Mouse (Mus musculus) mature B cell (primary cell): ENCODE data around the gene Flt3l.
"Not testable (repeated sequence)": the region's sequence is repeated elsewhere in the genome, so short reads cannot be mapped to it uniquely, and the experiment has no call there.

Experiments
- in situ Hi-C: fragments of 300-500 bp; cut with MboI; formaldehyde crosslinking; loops from 2 replicates; pipeline ENCODE4 v1.14.3; 2019

Flt3l gene

DNA sequence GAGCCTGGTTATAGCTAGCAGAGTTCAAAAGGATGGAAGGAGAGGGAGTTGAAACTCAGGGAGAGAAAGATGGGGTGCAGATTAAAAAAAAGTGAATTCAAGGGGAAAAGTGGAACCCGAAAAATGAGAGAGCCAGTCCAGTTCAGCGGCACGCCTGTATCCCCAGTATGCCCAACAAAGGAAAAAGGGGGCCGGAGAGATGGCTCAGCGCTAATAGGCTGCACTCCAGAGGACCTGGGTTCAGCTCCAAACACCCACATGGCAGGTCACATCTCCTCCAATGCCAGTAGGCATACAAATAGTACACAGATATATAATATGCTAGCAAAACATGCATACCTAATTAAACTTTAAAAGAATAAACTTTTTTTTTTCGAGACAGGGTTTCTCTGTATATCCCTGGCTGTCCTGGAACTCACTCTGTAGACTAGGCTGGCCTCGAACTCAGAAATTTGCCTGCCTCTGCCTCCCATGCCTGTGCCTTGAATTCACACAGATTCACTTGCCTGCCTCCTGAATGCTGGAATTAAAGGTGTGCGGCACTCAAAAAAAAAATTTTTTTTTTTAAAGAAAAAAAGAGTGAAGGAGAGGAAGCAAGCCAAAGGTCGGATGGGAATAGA is 26.9 kb upstream of the Flt3l start:
- in situ Hi-C loops = no loop called here

DNA sequence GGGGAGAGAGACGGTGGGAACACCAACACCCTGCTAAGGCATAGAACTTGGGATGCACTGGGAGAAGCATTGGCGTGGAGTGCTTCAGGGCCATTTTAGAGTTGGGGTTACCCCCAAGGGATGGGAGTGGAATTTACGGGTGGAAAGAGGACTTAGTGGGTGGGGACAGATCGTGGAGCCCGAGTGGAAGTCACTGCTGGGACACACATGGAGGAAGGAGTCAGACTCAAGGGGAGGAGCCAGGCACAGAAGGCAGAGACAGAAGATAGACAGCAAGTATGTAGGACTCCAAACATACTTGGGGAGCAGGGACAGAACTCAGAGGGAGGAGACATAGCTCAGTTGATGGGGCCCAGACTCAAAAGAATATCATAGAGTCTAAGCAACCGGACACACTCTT is 26.3 kb upstream of the Flt3l start:
- in situ Hi-C loops = no loop called here

DNA sequence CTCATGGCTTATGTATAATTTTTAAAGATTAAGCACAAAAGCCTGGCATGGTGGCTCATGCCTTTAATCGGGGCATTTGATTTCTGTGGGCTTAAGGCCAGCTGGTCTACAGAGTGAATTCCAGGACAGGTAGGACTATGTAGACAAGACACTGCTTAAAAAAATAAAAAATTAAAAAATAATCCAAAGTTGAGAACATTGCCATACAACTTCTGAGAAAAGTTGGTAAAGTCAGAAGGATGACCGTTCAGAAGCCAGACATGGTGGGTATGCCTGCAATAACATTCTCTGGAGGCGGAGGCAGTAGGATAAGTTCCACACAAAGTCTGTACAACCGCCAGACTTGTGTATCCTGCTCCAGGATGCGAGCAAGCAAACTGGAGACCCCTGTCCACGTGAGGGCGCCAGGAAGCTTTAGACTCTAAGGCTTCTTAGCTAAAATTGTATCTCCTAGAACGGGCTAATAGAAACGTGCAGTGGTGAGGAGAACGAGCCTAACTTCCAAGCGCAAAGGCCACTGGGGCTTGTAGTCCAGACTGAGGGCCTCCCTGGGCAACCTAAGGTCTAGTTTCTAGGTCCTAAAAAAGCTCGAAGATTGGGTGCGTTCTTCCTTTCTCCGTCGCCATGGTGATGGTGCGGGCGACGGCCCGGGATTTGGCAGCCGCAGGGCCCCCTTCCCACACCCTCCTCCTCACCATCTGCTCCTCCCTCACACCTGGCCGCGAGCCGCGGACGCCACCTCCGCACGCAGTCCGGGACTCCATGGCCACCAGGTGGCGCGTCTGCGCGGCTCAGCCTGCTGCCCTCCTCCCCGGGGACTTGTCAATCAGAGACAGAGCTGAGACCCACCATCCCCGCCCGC is 25.6 kb upstream of the Flt3l start:
- in situ Hi-C loops = no loop called here

DNA sequence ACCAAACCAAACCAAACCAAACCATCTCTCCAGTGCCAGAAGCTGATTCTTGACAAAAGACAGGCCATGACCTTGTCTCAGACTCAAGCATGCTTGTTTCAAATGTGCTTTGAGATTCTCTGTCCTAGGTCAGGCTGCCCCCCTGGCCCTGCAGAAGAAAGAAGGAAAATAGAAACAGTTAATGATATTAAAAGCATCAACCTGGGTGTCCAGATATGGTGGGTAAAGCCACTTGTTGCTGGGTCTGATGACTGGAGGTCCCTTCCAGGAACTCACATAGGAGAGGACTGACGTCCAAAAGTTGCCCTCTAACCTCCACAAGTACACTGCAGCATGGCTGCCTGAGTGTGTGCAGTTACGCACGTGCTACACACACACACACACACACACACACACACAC is 24.6 kb upstream of the Flt3l start:
- in situ Hi-C loops = no loop called here

DNA sequence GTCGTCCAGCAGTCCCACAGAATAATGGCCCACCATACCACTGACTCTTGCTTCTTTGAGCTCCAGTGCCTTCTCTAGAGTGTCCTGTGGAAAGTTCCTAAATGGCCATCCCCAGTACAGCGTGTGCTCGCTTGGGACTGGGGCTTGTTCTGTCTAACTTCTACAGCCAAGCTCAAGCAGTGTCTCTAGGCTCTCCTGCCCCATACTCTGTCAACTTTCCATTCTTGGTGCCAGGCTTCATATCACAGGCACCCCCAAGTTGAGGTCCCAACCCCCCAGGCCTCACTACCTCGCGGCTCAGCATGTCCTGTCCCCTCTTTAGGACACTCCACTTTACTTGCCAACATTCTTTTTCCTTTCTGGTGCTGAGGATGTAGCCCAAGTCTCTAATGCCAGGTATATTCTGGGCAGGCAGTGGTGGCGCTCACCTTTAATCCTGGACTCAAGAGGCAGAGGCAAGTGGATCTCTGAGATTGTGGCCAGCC is 24.1 kb upstream of the Flt3l start:
- in situ Hi-C loops = no loop called here

DNA sequence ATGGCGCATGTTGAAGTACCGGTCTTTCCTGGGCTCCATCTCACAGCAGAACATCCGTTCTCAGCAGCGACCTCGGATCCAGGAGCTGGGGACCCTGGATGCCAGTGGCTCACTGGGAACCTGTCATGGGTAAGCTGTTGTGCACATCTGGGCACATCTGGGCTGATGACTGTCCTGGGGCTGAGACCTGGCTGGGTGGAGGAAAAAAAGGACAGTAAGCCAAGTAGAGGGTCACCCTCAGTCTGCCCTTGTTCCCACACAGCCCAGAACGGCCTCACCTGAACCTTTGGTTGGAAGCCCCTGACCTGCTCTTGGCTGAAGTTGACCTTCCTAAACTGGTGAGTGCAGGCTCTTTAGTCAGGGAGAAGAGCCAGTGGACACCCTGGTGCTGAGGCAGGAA is 22.8 kb upstream of the Flt3l start:
- in situ Hi-C loops = no loop called here

DNA sequence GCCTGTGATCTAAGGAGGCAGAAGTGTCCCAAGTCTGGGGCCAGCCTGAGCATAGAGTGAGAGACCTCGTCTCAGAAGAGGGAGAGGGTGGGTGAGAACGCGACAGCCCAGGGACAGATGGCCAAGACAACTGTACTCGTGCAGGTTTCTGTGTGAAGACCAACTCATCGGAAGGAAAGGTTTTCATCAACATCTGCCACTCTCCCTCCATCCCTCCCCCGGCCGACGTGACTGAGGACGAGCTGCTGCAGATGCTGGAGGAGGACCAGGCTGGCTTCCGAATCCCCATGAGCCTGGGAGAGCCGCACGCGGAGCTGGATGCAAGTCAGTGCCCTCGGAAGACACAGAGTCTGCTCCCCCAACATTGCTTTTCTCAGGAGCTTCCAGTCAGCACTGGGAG is 21.2 kb upstream of the Flt3l start:
- in situ Hi-C loops = no loop called here

DNA sequence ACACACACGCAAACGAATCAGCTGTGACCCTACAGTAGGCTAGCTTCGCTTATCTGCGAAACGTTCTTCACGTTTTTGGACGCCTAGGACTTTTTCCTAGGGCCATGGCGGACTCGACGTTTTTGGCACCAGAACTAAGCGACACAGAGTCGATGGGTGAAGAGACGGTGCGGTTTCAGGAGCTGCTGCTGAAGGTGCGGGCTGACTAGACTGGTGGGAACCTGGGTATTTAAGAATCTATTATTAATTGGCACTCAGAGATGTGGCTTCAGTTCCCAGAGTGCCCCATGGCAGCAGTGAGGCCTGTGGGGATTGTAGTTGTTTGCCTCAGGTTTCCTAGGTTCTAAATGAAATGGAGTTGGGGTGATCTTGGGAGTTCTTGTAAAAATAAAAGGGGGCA is 20.0 kb upstream of the Flt3l start:
- in situ Hi-C loops = no loop called here

DNA sequence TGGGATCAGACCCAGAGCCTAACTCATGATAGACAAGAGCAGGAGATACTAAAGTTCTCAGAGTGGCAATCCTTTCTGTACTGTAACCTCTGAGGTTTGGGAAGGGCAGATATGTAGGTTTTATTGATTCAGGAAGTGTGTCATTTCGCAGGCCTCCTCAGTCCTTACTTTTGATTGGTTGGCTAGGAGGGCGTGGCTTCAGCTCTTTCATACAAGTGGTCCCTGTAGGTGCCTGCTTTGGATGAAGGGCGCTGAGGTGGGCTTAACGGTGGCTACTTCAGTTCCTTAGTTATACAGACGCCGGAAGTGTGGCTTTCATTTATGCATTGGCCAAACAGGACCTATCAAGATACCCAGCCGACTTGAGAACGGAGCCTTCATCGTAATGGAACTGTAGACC is 19.4 kb upstream of the Flt3l start:
- in situ Hi-C loops = no loop called here

DNA sequence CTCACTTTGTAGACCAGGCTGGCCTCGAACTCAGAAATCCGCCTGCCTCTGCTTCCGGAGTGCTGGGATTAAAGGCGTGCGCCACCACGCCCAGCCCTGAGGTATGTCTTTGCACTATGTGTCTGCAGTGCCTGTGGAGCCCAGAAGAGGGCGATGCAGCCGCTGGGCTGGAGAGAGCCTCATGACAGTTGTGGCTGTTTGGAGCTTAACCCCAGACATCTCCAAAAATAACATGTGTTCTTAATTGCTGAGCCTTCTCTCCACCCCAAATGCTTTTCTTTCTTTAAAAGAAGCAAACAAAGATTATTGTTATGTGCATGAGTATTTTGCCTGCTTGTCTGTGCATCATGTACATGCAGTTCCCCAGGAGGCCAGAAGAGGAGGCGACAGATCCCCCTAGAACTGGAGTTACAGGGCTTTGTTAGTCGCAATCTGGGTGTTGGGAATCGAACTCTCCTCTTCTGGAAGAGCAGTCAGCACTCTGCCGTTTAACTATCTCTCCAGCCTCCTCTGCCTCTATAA is 18.8 kb upstream of the Flt3l start:
- in situ Hi-C loops = no loop called here

DNA sequence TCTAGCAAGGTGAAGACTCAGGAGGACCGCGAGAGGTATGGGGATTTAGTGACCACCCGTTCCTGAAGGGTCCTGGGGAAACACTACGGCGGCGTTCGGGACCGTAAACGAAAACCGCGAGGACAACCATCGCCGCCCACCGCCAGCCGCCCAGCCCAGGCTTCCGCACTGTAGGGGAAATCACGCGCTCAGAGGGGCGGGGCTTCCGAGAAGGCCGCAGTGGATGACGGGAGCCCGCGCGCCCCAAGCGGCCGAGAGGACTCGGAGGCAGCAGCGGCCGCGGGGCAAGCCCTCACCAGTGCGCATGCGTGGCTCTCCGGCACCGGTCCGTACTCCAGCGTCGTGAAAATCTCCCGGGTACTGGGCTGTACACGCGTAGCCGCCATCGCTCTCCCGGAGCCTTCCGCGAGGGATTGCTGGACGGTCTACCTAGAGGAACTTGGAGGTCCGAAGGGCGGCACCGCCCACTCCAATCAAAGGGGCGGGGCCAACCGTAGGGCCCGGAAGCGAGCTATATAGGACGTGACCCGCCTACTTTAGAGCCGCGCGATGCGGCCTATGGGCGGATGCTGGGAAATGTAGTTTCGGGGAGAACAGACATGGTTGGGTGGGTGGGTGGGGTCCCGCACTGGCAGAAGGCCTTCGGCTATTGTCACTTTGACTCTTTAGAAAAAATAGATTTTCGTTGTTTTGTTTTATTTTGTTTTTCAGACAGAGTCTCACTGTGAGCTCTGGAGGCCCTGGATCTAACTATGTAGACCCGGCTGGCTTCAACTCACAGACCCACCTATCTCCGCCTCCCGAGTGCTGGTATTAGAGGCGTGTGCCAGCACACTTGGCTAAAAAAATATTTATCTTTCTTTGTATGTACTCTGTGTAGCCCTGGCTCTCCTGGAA is 18.1 kb upstream of the Flt3l start, which contains the start of the genes Pih1d1 and Aldh16a1:
Gene Pih1d1 (plus strand): TSS at position 208 of the 897 bp plus-strand sequence.
Gene Aldh16a1 (minus strand): TSS at position 489 of the 897 bp plus-strand sequence.
- in situ Hi-C loops = no loop called here

DNA sequence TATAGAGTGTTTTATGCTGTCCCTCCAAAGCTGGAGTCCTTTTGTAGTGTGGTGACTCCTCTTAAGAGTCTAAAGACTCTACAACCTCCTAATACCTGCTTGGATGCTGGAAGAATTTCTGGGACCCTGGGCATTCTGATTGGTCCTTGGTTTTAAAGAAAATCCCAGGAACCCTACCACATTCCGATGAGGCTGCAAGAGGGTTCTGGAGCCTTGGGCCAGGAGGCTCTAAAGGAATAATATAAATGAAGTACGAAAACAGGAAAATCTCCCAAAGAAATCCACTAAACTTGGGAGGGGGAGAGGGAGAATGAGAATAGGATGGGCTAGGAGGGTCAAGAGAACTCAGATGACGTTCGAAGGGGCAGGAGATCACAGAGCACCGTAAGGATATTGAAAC is 17.4 kb upstream of the Flt3l start:
- in situ Hi-C loops = no loop called here

DNA sequence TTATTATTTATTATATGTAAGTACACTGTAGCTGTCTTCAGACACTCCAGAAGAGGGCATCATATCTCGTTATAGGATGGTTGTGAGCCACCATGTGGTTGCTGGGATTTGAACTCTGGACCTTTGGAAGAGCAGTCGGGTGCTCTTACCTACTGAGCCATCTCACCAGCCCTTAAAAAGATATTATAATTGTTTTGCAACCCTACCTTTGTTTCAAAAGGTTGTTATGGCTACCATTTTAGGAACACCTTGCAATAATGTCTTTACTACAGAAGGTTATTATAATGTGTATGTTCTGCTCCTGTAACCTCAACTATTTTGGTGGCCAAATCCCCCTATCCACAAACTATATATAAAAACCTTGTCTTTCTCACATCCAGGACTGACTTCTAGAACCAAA is 16.8 kb upstream of the Flt3l start:
- in situ Hi-C loops = not testable (repeated sequence)

DNA sequence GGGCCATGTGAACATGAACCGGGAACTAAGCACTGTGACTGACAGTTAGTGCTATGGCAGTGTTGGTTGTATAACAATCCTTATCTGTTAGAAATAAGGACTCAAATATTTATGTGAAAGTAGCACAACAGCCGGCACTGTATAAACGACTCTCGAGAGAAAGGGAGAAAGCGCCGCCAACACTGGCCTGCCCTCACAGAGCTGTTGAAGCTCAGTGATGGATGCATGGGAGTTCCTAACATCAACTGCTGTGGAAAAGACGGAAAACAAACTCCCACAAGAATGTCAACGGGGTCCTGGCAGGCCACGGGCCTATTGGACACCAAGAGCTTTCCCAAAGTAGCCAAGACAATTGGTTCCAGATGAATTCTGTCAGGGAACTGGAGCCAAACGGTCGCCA is 15.1 kb upstream of the Flt3l start:
- in situ Hi-C loops = no loop called here

DNA sequence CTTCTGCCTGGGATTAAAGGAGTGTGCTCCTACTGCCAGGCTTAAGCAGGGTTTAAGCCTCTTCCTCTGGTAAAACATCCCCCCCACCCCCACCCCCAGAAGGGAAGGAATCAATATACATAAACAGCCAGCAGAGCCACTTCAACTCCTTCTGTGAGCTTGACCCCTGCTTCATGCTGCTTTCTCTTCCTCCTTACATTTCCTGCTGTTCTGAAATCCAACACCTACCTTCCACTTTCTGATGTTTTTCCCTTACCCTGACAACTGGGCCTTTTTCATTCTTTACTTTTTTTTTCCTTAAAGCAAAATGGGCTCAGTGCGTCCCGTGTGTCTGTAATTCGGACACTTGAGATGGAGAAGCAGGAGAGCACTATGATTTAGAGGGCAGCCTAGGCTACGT is 14.1 kb upstream of the Flt3l start:
- in situ Hi-C loops = no loop called here

DNA sequence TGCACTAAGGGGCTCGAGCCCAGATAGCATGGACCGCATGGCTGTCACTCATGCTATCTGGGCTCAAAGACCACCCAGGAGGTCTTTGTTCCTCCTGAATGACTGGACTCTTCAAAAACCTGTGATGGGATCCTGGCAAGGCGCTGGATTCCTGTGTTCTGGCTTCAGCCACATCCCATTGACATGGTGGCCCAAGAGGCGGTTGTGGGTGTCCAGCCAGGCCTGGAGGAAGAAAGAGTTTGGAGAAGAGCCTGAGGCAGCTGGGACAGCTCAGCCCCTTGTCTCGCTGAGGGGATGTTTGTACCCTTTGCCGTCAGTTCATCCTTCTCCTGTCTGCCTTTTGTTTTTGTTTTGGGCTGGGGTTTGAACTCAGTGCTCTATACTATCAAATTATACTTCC is 13.3 kb upstream of the Flt3l start:
- in situ Hi-C loops = no loop called here

DNA sequence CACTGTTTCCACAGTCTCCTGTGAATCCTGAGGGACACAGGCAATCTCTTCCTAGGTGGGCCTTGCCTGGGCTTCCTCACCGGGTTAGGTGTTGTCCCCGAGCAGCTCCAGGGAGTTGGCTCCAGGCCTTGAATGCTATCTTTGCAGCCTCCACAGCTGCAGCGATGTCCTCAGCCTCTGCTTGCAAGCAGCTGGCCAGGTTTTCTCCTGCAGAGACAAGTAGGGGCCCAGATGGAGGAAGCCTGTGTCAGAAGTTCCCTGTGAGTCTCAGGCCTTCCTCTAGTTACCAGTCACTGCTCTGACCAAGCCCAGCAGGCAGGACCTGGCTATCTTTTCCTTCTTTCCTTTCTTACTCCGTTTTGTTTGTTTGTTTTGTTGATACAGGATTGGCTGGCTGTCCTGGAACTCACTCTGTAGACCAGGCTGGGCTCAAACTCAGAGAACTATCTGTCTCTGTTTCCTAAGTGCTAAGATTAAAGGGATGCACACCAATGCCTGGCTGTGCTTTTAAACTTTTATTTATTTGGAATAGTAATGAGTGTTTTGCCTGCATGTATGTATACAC is 12.4 kb upstream of the Flt3l start:
- in situ Hi-C loops = no loop called here

DNA sequence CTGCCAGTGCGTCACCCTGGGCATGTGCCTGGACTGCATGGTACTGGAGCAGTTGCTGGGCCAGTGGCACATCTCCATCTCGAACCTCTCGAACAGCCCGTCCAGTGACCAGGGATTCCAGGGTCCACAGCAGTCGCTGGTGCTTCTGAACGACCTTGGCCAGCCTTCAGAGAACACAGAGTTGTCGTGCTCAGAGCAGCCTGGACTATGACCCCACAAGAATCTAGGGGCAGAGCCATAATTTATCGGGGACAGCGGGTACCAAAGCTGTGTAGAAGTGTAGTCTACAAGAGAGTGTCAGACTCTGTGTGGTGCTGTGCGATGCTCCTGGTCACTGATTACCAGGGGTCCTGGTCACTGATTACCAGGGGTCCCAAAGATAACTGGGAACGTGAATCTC is 11.7 kb upstream of the Flt3l start:
- in situ Hi-C loops = no loop called here

DNA sequence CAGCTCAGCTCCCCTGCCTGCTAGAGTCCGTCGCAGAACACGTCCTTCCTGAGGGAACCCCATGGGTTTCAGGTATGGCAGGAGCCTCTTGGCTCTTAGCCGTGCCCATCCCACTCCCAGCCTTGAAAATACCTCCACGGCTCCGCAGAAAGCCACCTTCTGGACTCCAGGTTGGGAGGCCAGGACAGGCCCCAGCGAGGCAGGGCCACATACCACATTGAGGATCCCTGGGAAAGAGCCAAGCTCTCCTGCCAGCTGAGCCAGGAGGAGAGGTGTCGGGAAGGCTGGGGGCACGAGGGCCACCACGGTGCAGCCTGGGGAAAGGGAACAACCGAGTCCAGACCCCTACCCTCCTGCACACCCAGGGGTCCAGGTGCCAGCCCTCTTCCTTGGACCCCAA is 11.0 kb upstream of the Flt3l start:
- in situ Hi-C loops = no loop called here

DNA sequence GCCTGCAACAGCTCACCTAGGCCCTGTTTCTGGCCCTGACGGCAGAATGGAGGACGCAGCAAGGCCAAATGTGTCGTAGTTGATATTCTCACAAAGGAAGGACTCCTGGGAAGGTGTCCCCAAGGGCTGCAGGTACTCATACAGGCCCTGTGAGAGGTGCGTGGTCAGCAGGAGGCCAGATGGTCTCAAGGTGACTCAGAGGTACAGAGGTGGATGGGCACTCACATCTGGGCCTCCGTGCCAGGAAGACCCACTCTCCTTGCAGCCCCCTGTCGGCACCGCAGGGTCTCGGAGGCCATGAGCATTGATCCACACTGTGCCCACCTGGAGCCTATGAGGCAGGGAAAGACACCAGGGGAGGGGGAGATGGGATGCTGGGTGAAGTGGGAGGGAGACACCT is 9.2 kb upstream of the Flt3l start:
- in situ Hi-C loops = no loop called here

DNA sequence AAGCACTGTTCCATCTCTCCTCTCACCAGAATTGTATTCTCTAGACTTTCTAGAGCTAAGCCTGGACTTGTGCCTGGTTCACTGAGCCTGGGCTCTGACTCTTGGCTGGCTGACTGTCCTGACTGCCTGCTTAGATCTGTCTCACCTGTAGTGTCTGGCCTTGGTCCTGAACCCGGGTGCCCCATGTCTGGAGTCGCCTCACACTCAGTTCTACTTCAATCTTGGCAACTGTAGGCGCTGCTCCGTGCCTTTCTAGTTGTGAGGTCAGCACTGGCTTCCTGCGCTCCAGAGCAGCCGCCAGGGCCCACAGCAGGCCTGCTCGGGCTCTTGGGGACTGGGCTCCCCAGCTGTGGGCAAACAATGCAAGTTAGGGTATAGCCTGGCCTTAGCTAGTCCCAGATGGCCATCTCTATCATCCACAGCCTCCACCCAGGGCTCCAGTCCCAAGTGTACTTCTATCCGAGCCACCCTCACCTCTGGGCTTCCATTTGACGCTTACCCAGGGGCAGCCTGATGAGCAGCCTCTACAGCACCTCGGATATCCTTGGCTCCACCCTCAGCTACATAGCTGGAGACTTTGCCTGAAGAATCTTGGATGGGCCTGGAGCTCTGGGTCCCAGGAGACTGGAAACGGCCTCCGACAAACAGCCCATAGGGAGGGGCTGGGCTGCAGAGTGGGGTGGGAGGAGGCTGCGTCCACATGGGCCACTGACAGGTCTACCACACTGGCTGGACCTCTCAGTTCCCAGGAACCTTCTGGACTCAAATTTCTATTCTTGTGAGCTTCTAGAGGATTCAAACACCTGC is 8.3 kb upstream of the Flt3l start:
- in situ Hi-C loops = no loop called here
